Mouse (Mus musculus) intestine, embryonic 15.5 days (tissue): ENCODE data around the gene Gse1. TPM values are rescaled to one million over a fixed set of nuclear protein-coding genes. Genes with fewer than 3 reads are reported as not detected.

Source experiments
- ATAC-seq: fragments of 200-750 bp; cut with Nextera tagmentation; 2 replicates; pipeline ENCODE4 v1.8.0; 2017; ENCODE audit warnings: moderate TSS enrichment, moderate library complexity
- H3K27ac ChIP-seq: fragments of 300-500 bp; sonication (generic); 2 replicates; pipeline ENCODE4 v1.5.1; 2015; ENCODE audit warnings: mild to moderate bottlenecking, inconsistent platforms
- H3K27me3 ChIP-seq: fragments of 300-500 bp; sonication (generic); replicated peaks from 2 replicates; pipeline ENCODE4 v1.6.1; 2015; ENCODE audit warnings: inconsistent platforms
- H3K36me3 ChIP-seq: fragments of 300-500 bp; sonication (generic); 2 replicates; pipeline ENCODE4 v1.6.1; 2015; ENCODE audit warnings: inconsistent platforms
- H3K4me1 ChIP-seq: fragments of 300-500 bp; sonication (generic); replicated peaks from 2 replicates; pipeline ENCODE4 v1.6.1; 2015; ENCODE audit warnings: inconsistent platforms
- H3K4me2 ChIP-seq: fragments of 300-500 bp; sonication (generic); replicated peaks from 2 replicates; pipeline ENCODE4 v1.6.1; 2015; ENCODE audit warnings: mild to moderate bottlenecking, inconsistent platforms
- H3K4me3 ChIP-seq: fragments of 300-500 bp; sonication (generic); replicated peaks from 2 replicates; pipeline ENCODE4 v1.5.1; 2015; ENCODE audit warnings: inconsistent platforms
- H3K9ac ChIP-seq: fragments of 300-500 bp; sonication (generic); 2 replicates; pipeline ENCODE4 v1.6.1; 2015; ENCODE audit warnings: inconsistent platforms
- H3K9me3 ChIP-seq: fragments of 300-500 bp; sonication (generic); 2 replicates; pipeline ENCODE4 v1.6.1; 2016; ENCODE audit warnings: inconsistent platforms
- WGBS: fragments of 180-500 bp; shearing (Covaris S2); methylation state at CpG from one replicate; pipeline ENCODE4 v1.1.7; 2015; 5-methylcytosine and 5-hydroxymethylcytosine counted together
- polyA plus RNA-seq: library from polyadenylated mRNA; unstranded; fragments of >200 nt; fragmentation: Nextera tagmentation; extraction: Ambion mirVana; gene quantifications from 2 replicates; pipeline ENCODE4 v1.2.1, GENCODE M21; 2015

The Gse1 gene
- polyA plus RNA-seq, 1 experiment from 2014 or later = 7.9 TPM

DNA sequence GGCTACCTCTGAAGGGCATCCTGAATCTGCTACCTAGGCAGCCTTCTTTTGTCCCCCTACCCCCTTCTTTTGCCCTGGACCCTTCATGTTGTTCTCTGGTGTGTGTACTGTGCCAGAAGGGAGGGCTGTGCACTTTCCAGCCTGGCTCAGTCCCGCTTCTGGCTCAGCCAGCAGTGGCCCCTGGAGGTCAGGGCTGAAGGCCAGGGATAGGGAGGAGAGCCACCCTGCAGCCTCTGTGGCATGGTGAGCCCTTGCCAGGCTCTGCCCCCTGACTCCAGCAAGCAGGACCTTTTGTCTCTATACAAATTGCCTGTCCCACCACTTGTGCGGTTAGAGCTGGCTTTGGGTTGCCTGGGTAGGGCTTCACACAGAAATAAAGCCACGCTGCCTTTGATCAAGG lies 85.4 kb downstream of the Gse1 start:
- H3K4me3 ChIP-seq = no peak overlapping the region
- 75% methylated on average over 3 of the region's 3 CpGs for WGBS
- no peak overlapping the region for H3K9ac ChIP-seq
- no peak overlapping the region for H3K4me2 ChIP-seq
- peaks cover 20% of the 10 kb centered on the region for H3K4me1 ChIP-seq
- no peaks in the 10 kb centered on the region for H3K36me3 ChIP-seq
- no peaks in the 10 kb centered on the region for H3K9me3 ChIP-seq
- H3K27ac ChIP-seq = no peak overlapping the region
- H3K27me3 ChIP-seq = no peaks in the 10 kb centered on the region
- ATAC-seq = no peak

DNA sequence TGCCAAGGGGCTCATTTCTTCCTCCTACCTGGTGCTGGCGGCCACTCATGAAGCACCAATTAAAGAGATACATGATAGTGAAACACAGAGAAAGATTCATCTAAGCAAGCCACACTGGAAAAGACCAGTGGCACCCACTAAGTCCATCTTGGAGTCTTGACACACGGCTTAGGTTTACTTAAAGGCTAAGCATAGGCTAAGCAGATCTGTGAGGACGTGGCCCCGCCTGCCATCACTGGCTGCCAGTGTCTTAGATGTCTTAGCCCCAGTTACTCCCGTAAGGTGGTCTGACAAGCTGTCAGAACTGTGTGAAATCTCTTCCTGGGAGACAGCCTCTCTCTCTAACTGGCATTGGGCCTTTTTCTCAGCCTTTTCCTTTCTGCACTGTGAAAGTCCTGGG lies 86.7 kb downstream of the Gse1 start:
- ATAC-seq = no peak
- H3K4me1 ChIP-seq = peaks cover 12% of the 10 kb centered on the region; the same call in 1 of the 2 replicates
- no peaks in the 10 kb centered on the region for H3K36me3 ChIP-seq
- H3K27ac ChIP-seq = no peak overlapping the region
- no peaks in the 10 kb centered on the region for H3K9me3 ChIP-seq
- H3K4me2 ChIP-seq = no peak overlapping the region
- H3K9ac ChIP-seq = no peak overlapping the region
- no peak overlapping the region for H3K4me3 ChIP-seq
- 83% methylated on average over 5 of the region's 5 CpGs for WGBS
- H3K27me3 ChIP-seq = no peaks in the 10 kb centered on the region

DNA sequence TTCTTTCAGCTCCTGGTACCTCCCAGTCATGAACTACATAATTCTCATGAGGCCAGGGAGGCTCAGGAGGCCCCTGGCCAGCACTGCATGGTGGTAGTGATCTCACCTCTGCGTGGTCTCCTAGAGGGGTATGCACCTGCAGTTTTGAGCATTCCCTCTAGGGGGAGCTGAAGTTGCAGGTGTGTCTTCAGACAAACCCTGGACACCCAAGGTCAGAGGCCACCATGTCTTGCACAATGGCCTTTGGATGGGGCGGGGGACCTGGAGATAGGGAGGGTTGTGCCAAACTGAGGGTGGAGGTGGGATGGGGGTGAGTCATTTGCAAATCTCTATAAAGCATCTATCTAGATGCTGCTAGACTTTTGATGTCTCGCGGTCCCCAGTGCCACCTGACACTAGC lies 87.4 kb downstream of the Gse1 start:
- no peak for ATAC-seq
- Histone ChIP-seq H3K4me2 (no peak overlapping the region), H3K4me3 (no peak overlapping the region)

DNA sequence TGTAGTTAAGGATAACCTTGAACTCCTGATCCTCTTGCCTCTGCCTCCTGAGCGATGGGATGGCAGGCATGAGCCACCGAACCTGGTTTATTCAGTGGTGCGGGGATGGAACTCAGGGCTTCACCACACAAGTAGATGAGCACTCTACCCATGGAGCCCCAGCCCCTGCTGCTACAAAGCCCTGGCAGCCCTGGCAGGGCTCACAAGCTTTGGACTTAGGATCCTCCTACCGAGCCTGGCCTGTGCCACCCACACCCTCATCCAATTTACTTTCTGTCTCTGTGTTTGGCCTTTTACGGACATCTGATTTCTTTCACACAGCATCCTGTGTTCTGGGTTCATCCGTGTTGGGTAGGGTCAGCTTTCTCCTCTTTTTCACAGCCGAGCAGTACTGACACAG lies 88.5 kb downstream of the Gse1 start:
- no peak overlapping the region for H3K9ac ChIP-seq
- H3K27ac ChIP-seq = no peak overlapping the region
- WGBS = 80% methylated on average over 7 of the region's 7 CpGs
- no peaks in the 10 kb centered on the region for H3K36me3 ChIP-seq
- peaks cover 3% of the 10 kb centered on the region; the same call in 1 of the 2 replicates for H3K4me1 ChIP-seq
- no peaks in the 10 kb centered on the region for H3K9me3 ChIP-seq
- no peak for ATAC-seq
- no peaks in the 10 kb centered on the region for H3K27me3 ChIP-seq
- no peak overlapping the region for H3K4me2 ChIP-seq
- H3K4me3 ChIP-seq = no peak overlapping the region

More for the DNA sequence above, 87.4 kb downstream of the Gse1 start:
- 85% methylated on average over 4 of the region's 4 CpGs for WGBS
- Histone ChIP-seq H3K27ac (no peak overlapping the region), H3K4me1 (peaks cover 5% of the 10 kb centered on the region; the same call in 1 of the 2 replicates), H3K9ac (no peak overlapping the region), H3K36me3 (no peaks in the 10 kb centered on the region), H3K9me3 (no peaks in the 10 kb centered on the region), H3K27me3 (no peaks in the 10 kb centered on the region)

DNA sequence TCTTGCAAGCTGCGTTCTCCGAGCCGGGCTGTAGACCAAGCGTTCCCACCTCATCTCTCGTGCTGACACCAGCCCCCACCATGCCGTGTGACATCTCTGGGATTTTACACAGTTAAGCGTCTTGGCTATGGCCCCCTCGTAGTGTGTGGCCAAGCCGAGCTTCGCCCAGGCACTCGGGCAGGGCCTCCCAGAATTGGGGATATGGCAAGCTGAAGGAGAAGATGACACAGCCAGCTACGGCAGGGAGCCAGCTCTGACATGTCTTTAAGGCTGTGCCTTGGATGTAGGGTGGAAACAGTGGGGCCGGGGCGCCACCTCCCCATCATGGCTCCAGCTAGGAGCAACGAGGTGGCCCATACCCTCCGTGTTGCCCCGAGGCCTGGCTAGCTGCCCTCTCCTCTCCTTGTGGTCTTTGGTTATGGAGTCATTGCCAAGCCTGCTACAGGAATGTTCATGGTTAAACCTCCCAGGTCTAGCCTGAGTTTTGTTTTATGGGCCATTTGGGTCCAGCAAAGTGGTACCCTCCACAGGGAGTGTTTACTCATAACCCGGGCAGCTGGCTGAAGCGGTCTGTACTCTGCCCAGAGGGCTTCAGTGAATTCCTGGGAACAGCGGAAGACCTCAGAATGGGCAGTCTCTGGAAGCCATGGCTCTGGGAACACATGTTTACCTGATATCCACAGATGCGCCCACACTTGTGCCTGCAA lies 89.0 kb downstream of the Gse1 start:
- Histone ChIP-seq H3K4me2 (no peak overlapping the region), H3K36me3 (no peaks in the 10 kb centered on the region), H3K4me3 (no peak overlapping the region), H3K27ac (no peak overlapping the region), H3K9me3 (no peaks in the 10 kb centered on the region), H3K9ac (no peak overlapping the region), H3K4me1 (peaks cover 7% of the 10 kb centered on the region; the same call in 1 of the 2 replicates), H3K27me3 (no peaks in the 10 kb centered on the region)
- WGBS = 86% methylated on average over 21 of the region's 21 CpGs
- no peak for ATAC-seq

DNA sequence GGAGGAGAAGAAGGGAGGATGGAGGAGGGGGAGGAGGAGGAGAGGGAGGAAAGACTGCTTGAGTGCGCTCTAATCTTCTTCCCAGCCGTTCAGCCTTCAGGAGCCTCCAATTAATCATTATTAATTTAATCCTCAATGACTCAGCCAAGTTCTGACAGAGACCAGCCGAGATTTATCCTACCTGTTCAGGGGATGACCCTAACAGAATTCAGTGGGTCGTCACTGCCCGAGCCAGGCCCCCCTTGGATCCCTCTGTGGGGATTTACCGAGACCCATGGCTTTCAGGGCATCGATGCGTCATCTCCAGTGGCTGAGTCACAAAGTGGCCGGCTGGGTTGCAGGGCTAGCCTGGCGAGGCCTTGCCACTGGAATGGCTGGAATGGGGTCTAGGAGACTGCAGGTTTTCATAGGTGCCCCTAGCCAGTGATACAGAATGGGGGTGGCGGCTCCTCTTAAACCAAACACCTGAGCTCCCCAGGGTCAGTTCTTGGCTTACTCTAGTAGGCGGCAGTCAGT lies 90.3 kb downstream of the Gse1 start:
- Histone ChIP-seq H3K9ac (no peak overlapping the region), H3K27ac (no peak overlapping the region), H3K4me2 (no peak overlapping the region), H3K4me3 (no peak overlapping the region), H3K36me3 (no peaks in the 10 kb centered on the region), H3K9me3 (no peaks in the 10 kb centered on the region), H3K27me3 (no peaks in the 10 kb centered on the region), H3K4me1 (peaks cover 18% of the 10 kb centered on the region)
- 68% methylated on average over 12 of the region's 12 CpGs for WGBS
- ATAC-seq = no peak

DNA sequence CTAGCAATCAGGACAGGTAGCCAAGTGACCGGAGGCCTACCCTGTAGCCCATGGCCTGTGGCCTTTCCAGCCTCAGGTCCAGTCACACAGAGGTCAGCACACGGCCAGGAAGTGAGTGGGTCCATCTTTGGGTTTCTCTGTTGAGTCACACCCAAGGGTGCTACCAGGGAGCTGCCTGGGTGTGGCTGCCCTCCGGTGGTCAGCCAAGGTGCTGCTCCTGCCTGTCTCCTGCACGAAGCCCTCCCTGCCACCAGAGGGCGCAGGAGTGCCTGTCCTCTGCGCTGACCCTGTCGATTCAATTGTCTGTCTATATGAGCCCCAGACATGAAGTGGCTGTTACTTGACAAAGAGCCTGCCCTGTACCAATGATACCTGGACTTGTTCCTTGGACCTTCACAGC lies 91.2 kb downstream of the Gse1 start:
- Histone ChIP-seq H3K4me1 (peaks cover 26% of the 10 kb centered on the region), H3K4me2 (no peak overlapping the region), H3K9ac (no peak overlapping the region), H3K9me3 (no peaks in the 10 kb centered on the region), H3K27ac (no peak overlapping the region), H3K27me3 (no peaks in the 10 kb centered on the region), H3K4me3 (no peak overlapping the region), H3K36me3 (no peaks in the 10 kb centered on the region)
- peak; percentile 68 for ATAC-seq
- WGBS = 25% methylated on average over 7 of the region's 7 CpGs

DNA sequence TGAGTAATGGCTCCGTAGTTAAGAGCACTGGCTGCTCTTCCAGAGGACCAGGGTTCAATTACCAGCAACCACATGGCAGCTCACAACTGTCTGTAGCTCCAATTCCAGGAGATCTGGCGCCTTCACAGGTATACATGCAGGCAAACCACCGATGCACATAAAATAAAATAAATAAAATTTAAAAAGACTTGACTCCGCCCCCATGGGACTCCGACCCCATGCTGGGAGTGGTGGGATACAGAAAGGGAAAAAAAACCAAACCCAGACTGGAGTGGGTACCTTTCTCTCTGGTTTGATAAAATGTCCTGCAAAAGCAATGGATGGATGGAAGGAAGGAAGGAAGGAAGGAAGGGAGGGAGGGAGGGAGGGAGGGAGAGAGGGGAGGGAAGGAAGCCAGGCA lies 91.9 kb downstream of the Gse1 start:
- peaks cover 33% of the 10 kb centered on the region for H3K4me1 ChIP-seq
- H3K36me3 ChIP-seq = no peaks in the 10 kb centered on the region
- H3K27ac ChIP-seq = no peak overlapping the region
- no peak overlapping the region for H3K9ac ChIP-seq
- no peak overlapping the region for H3K4me2 ChIP-seq
- ATAC-seq = no peak
- no peaks in the 10 kb centered on the region for H3K9me3 ChIP-seq
- 75% methylated on average over 5 of the region's 5 CpGs for WGBS
- H3K27me3 ChIP-seq = no peaks in the 10 kb centered on the region
- H3K4me3 ChIP-seq = no peak overlapping the region

DNA sequence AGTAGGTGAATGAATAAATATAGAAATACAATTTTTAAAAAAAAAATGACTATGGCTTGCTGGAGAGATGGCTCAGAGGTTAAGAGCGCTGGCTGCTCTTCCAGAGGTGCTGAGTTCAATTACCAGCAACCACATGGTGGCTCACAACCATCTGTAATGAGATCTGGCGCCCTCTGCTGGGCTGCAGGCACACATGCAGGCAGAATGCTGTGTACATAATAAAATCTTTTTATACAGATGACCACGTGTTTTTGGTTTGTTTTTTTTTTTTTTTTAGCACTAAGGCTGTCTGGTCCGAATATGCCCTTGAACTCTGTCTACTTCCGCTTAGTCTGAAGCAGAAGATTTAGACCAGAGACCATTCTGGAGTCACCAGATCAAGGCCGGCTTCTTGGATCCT lies 93.5 kb downstream of the Gse1 start:
- ATAC-seq = no peak
- Histone ChIP-seq H3K27me3 (no peaks in the 10 kb centered on the region), H3K4me3 (no peak overlapping the region), H3K9me3 (no peaks in the 10 kb centered on the region), H3K27ac (no peak overlapping the region), H3K36me3 (no peaks in the 10 kb centered on the region), H3K4me1 (peaks cover 38% of the 10 kb centered on the region), H3K9ac (no peak overlapping the region), H3K4me2 (no peak overlapping the region)
- WGBS = 57% methylated on average over 6 of the region's 6 CpGs

DNA sequence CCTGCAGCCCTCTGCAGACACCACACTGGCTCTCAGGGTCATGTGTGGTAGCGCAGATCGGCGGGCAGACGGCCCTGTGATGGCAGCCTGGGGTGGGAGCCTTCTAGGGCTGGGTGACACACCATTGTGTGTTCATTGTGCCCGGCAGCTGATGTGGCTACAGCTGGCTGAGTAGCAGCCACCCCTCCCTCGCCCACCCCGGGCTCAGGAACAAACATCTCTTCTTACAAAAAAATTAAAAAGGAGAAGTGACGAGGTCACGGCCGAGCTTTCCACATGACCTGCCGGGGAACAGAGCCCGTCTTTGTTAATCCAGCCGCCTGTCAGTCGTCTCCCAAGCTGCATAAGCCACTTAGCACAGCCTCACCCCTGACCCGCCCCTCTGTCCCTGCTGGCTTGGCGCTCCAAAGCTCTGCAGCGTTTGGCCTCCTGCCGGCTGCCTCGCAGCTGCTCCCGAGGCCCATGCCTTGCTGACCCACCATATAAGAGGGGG lies 94.7 kb downstream of the Gse1 start:
- Histone ChIP-seq H3K4me3 (no peak overlapping the region), H3K36me3 (no peaks in the 10 kb centered on the region), H3K4me2 (0 out of 2 replicates have a peak overlapping the region, but pooled peaks have one; percentile 17), H3K9me3 (no peaks in the 10 kb centered on the region), H3K9ac (peak overlapping the region; percentile 28), H3K4me1 (peaks cover 38% of the 10 kb centered on the region), H3K27ac (peak overlapping the region; percentile 48; the same call in 1 of the 2 replicates), H3K27me3 (no peaks in the 10 kb centered on the region)
- peak; percentile 57 for ATAC-seq
- 19% methylated on average over 20 of the region's 20 CpGs for WGBS

DNA sequence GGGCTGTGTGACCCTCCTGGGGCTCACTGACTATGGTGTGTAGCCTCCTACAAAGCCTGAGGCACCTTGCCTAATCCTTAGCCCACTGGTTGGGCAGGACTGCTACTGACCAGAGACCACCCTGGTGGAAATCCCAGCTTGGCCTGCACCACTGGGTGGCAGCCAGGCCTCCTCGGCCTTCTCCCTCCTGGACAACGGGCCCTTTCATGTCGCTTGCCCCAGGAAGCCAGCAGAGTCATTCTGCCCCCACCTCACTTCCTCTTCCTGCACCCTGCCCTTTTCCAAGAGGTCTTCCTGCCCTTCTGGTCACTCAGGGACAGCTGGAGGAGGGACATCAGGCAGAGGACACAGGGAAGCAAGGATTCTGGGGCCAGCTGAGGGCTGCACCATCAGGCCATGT lies 96.3 kb downstream of the Gse1 start:
- Histone ChIP-seq H3K27me3 (no peaks in the 10 kb centered on the region), H3K4me2 (no peak overlapping the region), H3K9me3 (no peaks in the 10 kb centered on the region), H3K4me1 (peaks cover 37% of the 10 kb centered on the region), H3K27ac (no peak overlapping the region), H3K36me3 (no peaks in the 10 kb centered on the region), H3K4me3 (no peak overlapping the region), H3K9ac (no peak overlapping the region)
- no peak for ATAC-seq
- 57% methylated on average over 3 of the region's 3 CpGs for WGBS

DNA sequence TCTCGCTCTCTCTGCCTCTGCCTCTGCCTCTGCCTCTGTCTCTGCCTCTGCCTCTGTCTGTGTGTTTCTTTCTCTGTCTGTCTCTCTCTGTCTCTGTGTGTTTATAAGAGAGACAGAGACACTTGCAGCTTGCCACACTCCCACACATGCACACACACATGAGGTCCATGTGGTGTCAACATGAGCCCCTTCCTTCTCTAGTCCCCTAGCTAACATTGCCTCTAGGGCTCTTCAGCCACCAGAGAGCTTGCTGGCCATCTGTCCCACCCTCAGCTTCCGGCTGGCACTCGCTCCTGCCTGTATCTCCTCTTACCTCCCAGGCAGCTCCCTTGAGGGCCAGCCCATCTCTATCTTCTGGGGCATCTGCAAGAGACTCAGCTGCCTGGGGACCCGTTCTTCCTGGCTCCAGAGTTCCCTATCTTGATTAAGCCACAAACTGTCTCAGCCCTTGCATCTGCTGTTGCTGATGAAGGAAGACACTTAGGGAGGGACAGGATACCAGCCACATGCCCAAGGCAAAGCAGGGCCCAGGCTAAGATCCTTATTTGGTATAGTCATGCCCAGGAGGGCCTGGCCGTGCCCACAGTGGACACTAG lies 97.0 kb downstream of the Gse1 start:
- WGBS = 71% methylated on average over 5 of the region's 5 CpGs
- H3K4me1 ChIP-seq = peaks cover 37% of the 10 kb centered on the region
- no peak overlapping the region for H3K27ac ChIP-seq
- H3K9me3 ChIP-seq = no peaks in the 10 kb centered on the region
- no peaks in the 10 kb centered on the region for H3K36me3 ChIP-seq
- no peaks in the 10 kb centered on the region for H3K27me3 ChIP-seq
- H3K4me3 ChIP-seq = no peak overlapping the region
- H3K9ac ChIP-seq = no peak overlapping the region
- no peak overlapping the region for H3K4me2 ChIP-seq
- ATAC-seq = no peak
